Mouse (Mus musculus) megakaryocyte, embryonic 14.5 days (primary cell): ENCODE data around the gene Ddx46.

ENCODE experiments used
- FLI1 ChIP-seq: IDR thresholded peaks from 2 replicates; pipeline ENCODE4 v1.6.1; 2012; ENCODE audit warnings: low read length, inconsistent platforms, mixed read lengths
- GATA1 ChIP-seq: IDR thresholded peaks from 3 replicates; pipeline ENCODE4 v1.6.1; 2012; ENCODE audit warnings: mixed read lengths, low read length, inconsistent platforms, borderline replicate concordance

GRCm38 (mm10) chr13:55682201-55682600 lies 47.4 kb downstream of the Ddx46 start:
- TF ChIP-seq FLI1 = no peak
- TF ChIP-seq GATA1 = no peak
